Mouse (Mus musculus) limb, embryonic 14.5 days (tissue): Measurements from ENCODE around the gene Appl1. TPM values are rescaled to one million over a fixed set of nuclear protein-coding genes. Genes with fewer than 3 reads are reported as not detected.
"Not testable (repeated sequence)": the region's sequence is repeated elsewhere in the genome, so short reads cannot be mapped to it uniquely, and the experiment has no call there.

ENCODE experiments used
- ATAC-seq: fragments of 200-750 bp; cut with Nextera tagmentation; 2 replicates; pipeline ENCODE4 v1.8.0; 2017; ENCODE audit warnings: low read depth, moderate number of reproducible peaks, moderate TSS enrichment; ENCODE audit not compliant: low FRiP score
- DNase-seq: peaks from one replicate; pipeline ENCODE4 v3.0.0-alpha.2; 2015; ENCODE audit warnings: low spot score
- H3K27ac ChIP-seq: fragments of 300-500 bp; sonication (generic); replicated peaks from 2 replicates; pipeline ENCODE4 v1.5.1; 2014; ENCODE audit warnings: low read depth, mild to moderate bottlenecking, low read length, moderate library complexity, mixed read lengths
- H3K27me3 ChIP-seq: fragments of 300-500 bp; sonication (generic); 2 replicates; pipeline ENCODE4 v1.6.1; 2014; ENCODE audit warnings: low read length, mixed read lengths; ENCODE audit not compliant: control insufficient read depth, insufficient read depth
- H3K36me3 ChIP-seq: fragments of 300-500 bp; sonication (generic); 2 replicates; pipeline ENCODE4 v1.6.1; 2014; ENCODE audit warnings: mild to moderate bottlenecking, low read length, moderate library complexity, mixed read lengths; ENCODE audit not compliant: control insufficient read depth, insufficient read depth
- H3K4me1 ChIP-seq: fragments of 300-500 bp; sonication (generic); 2 replicates; pipeline ENCODE4 v1.6.1; 2014; ENCODE audit warnings: antibody characterized with exemption, low read length, mixed read lengths; ENCODE audit not compliant: control insufficient read depth, insufficient read depth
- H3K4me2 ChIP-seq: fragments of 300-500 bp; sonication (generic); replicated peaks from 2 replicates; pipeline ENCODE4 v1.6.1; 2014; ENCODE audit warnings: low read depth, mild to moderate bottlenecking, low read length, moderate library complexity; ENCODE audit not compliant: severe bottlenecking
- H3K4me3 ChIP-seq: fragments of 300-500 bp; sonication (generic); replicated peaks from 2 replicates; pipeline ENCODE4 v1.5.1; 2014; ENCODE audit warnings: low read length
- H3K9ac ChIP-seq: fragments of 300-500 bp; sonication (generic); 2 replicates; pipeline ENCODE4 v1.6.1; 2014; ENCODE audit warnings: mild to moderate bottlenecking, low read depth, low read length, moderate library complexity; ENCODE audit not compliant: severe bottlenecking
- H3K9me3 ChIP-seq: fragments of 300-500 bp; sonication (generic); 2 replicates; pipeline ENCODE4 v1.6.1; 2016; ENCODE audit warnings: low read length; ENCODE audit not compliant: control insufficient read depth
- POLR2A ChIP-seq: fragments of 200-500 bp; IDR thresholded peaks from 2 replicates; pipeline ENCODE4 v1.8.0; 2012; ENCODE audit warnings: inconsistent platforms, mild to moderate bottlenecking, moderate library complexity, borderline replicate concordance; ENCODE audit not compliant: insufficient read depth, insufficient read length; ENCODE audit errors: extremely low read depth
- WGBS: fragments of 180-500 bp; shearing (Covaris S2); extraction: QIAGEN DNeasy Blood & Tissue Kit; methylation state at CpG from one replicate; pipeline ENCODE4 v1.1.7; 2014; 5-methylcytosine and 5-hydroxymethylcytosine counted together
- polyA plus RNA-seq, 2 experiments: library from polyadenylated mRNA; depleted of rRNA in 1 of 2; stranded (reverse) in 1 of 2; unstranded in 1 of 2; fragments of >200 nt; fragmentation: Nextera tagmentation in 1 of 2; extraction: Ambion mirVana in 1 of 2; gene quantifications; 2 replicates each; pipeline versions ENCODE4 v1.2.1 to v1.2.3; 2012 to 2014

The Appl1 gene
- polyA plus RNA-seq, 2 experiments = 23.1 to 52.7 TPM

DNA sequence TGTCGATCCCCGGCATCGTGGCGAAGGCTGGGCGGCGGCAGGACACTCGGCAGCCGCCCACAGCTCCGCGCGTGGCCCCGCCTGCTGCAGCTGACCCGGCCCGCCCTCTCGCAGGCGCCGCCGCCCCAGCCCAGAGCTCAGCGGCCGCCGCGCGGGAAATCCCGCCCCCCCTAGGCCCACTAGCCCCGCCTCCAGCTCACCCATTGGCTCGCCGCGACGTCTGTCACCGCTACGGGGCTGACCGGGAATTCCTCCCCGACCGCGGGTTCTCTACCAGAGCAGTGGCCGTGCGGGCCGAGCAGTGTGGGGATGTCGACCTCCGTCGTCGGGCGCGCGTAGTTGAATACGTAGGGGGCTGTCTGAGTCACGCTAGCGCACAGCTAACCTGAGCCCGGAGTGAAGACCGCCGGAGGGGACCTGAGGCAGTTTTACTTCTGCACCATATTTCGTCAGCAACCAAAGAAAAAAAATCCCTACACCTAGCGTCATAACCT is 546 bp downstream of the Appl1 start:
- peak overlapping the region; percentile 94 for H3K27ac ChIP-seq
- peak overlapping the region; percentile 92 for H3K4me3 ChIP-seq
- H3K9me3 ChIP-seq = no peaks in the 10 kb centered on the region
- peak overlapping the region; percentile 91 for H3K9ac ChIP-seq
- no peaks in the 10 kb centered on the region; the same call in 1 of the 2 replicates for H3K4me1 ChIP-seq
- peak overlapping the region; percentile 54 for H3K4me2 ChIP-seq
- peak; percentile 92; the same call in 1 of the 2 replicates for TF ChIP-seq POLR2A
- no peaks in the 10 kb centered on the region for H3K36me3 ChIP-seq
- DNase-seq = peak; percentile 94
- WGBS = 2% methylated on average over 48 of the region's 53 CpGs
- H3K27me3 ChIP-seq = no peaks in the 10 kb centered on the region
- peak; percentile 99 for ATAC-seq

DNA sequence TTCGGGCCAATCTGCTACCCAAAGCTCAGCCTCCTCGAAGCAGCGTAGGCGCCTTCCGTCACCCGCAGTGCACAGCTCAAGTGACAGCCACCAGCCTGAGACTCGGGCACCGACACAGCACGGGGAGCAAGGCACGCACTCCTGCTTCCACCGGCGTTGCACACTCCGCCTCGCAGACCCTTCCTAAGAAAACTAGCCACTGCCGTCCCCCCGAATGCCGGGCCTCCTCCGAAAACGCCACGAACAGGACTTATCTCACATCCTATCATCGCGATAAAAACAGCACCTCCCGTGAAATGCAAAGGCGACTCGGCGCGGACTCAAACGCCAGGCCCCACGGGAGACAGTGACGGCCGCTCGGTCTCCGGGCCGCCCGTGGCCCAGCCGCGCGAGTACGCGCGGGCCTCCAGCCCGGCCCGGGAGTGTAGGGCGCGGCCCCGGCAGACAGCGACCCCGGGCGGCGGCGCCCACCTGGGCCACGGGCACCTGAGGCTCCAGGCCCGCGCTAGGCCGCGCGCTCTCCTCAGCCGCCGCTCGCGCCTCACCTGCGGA is 1.1 kb downstream of the Appl1 start:
- Histone ChIP-seq H3K4me3 (peak overlapping the region; percentile 92), H3K27me3 (no peaks in the 10 kb centered on the region), H3K27ac (peak overlapping the region; percentile 94), H3K4me1 (no peaks in the 10 kb centered on the region; the same call in 1 of the 2 replicates), H3K9me3 (no peaks in the 10 kb centered on the region), H3K9ac (peak overlapping the region; percentile 91), H3K4me2 (peak overlapping the region; percentile 54), H3K36me3 (no peaks in the 10 kb centered on the region)
- WGBS = under 1% methylated on average over 58 of the region's 62 CpGs
- TF ChIP-seq POLR2A = 0 out of 2 replicates have a peak, but pooled peaks have one; percentile 18
- peak; percentile 83 for ATAC-seq
- DNase-seq = peak; percentile 44

DNA sequence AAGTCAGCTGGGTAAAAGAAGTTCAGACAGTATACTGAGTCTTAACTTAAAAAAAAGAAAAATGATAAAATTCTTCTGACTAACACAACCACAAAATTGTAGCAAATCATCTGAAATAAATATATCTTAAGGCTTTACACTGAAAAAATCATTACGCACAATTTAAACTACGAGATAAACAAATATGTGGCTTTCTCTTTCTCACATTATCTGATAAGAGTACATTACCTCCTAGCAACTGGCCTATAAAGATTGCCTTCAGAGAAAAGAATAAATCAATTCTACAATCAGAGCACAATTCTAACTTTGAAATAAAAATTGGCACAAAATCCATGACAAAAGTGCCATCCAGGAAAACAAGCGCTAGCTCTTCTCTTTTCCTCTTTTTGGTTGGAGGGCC is 1.9 kb downstream of the Appl1 start:
- Histone ChIP-seq H3K27ac (no peak overlapping the region), H3K9me3 (no peaks in the 10 kb centered on the region), H3K4me3 (peak overlapping the region; percentile 92), H3K4me1 (no peaks in the 10 kb centered on the region; the same call in 1 of the 2 replicates), H3K36me3 (no peaks in the 10 kb centered on the region), H3K27me3 (no peaks in the 10 kb centered on the region), H3K9ac (peak overlapping the region; percentile 91), H3K4me2 (peak overlapping the region; percentile 54)
- ATAC-seq = no peak
- 71% methylated on average over 3 of the region's 3 CpGs for WGBS
- DNase-seq = no peak
- TF ChIP-seq POLR2A = no peak

DNA sequence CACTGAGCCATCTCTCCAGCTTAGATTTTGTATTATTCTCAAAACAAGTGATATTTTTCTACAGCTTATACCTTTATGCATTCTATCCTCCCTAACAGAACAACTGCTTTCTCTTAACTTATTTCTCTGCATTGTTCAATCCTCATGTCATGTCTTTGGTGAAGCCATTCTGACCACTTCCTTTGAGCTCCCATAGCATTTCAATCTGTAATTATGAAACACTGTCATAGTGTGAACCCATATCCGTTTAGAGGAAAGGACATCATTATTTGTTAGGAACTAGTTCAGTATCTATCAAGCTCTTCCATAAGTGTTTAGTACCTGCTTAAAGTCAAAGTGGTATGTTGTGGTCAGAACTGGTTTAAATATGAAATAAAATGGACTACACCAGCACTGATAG is 10.5 kb downstream of the Appl1 start:
- no peak overlapping the region for H3K27ac ChIP-seq
- DNase-seq = no peak
- peaks cover 30% of the 10 kb centered on the region for H3K36me3 ChIP-seq
- TF ChIP-seq POLR2A = no peak
- no peak overlapping the region for H3K9ac ChIP-seq
- H3K4me1 ChIP-seq = no peaks in the 10 kb centered on the region
- no peaks in the 10 kb centered on the region for H3K9me3 ChIP-seq
- H3K4me2 ChIP-seq = no peak overlapping the region
- H3K4me3 ChIP-seq = no peak overlapping the region
- 84% methylated on average over 1 of the region's 1 CpGs for WGBS
- H3K27me3 ChIP-seq = no peaks in the 10 kb centered on the region
- no peak for ATAC-seq

DNA sequence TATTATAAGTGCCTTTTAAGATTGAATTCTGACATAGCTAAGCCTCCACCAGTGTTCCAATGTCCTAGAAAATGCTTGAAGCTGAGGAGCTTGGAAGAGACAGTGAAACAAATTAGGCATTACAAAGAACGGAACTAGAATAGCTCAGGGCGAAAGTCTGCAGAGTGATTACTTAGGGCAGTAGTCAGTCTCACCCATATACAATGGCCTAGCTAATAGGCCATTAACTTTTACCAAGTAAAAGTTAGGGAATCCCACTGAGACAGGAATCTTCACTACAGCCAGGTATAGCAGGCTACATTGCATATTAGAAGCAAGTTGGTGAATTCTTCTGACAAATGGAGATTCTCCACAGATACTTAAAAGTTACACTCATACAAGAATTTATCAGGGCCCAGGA is 14.9 kb downstream of the Appl1 start:
- not testable (repeated sequence) for H3K4me3 ChIP-seq, H3K4me2 ChIP-seq, H3K4me1 ChIP-seq, DNase-seq, H3K9ac ChIP-seq, H3K27me3 ChIP-seq, H3K9me3 ChIP-seq, H3K27ac ChIP-seq, ATAC-seq
- peaks cover 42% of the 10 kb centered on the region for H3K36me3 ChIP-seq
- 81% methylated on average over 2 of the region's 2 CpGs for WGBS

DNA sequence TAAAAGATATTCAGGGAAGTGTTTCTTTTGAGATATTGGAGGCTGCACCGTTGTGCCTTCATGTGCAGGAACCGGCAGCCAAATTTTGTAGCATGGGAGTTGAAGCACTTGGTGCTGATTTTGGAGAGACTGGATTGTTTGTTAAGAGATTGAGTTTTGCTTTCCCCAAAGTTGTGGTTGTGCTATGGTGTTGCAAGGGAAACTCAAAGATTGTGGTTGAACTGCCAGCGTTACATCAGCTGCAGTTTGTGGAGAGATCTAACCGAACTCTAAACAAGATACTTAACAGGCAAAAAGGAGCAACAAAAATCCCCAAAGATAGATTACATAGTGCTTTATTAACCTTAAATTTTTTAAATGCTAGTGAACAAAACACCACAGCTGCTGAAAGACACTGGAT is 35.5 kb downstream of the Appl1 start:
- Histone ChIP-seq H3K4me3 (no peak overlapping the region), H3K4me2 (no peak overlapping the region), H3K27ac (no peak overlapping the region), H3K4me1 (no peaks in the 10 kb centered on the region), H3K27me3 (no peaks in the 10 kb centered on the region), H3K36me3 (peaks cover 51% of the 10 kb centered on the region), H3K9me3 (no peaks in the 10 kb centered on the region), H3K9ac (no peak overlapping the region)
- 95% methylated on average over 4 of the region's 4 CpGs for WGBS
- ATAC-seq = no peak
- no peak for TF ChIP-seq POLR2A
- no peak for DNase-seq
